Mouse (Mus musculus): Measurements from ENCODE around the gene Malsu1. TPM values are rescaled to one million over a fixed set of nuclear protein-coding genes. Genes with fewer than 3 reads are reported as not detected.

Gene Malsu1
- polyA plus RNA-seq, 1 experiment: 31.8 TPM

Other genes starting within 250 kb of the Malsu1 start
- gene Tmem176a, start 232.9 kb upstream of the Malsu1 start, polyA plus RNA-seq (2012; rRNA removed): 133 and 146 TPM in 2 replicates
- 391 and 400 TPM in 2 replicates for gene Tmem176b, start 232.3 kb upstream of the Malsu1 start, polyA plus RNA-seq (2012; rRNA removed)
- 0.08 and 0.18 TPM in 2 replicates for gene Aoc1, start 200.9 kb upstream of the Malsu1 start, polyA plus RNA-seq (2012; rRNA removed)
- not detected in 2 replicates for gene 1600015I10Rik, start 143.9 kb upstream of the Malsu1 start, polyA plus RNA-seq (2012; rRNA removed)
- not detected in 2 replicates for gene Doxl2, start 98.8 kb upstream of the Malsu1 start, polyA plus RNA-seq (2012; rRNA removed)
- not detected in 2 replicates for gene Svs1, start 86.9 kb upstream of the Malsu1 start, polyA plus RNA-seq (2012; rRNA removed)
- 66.4 and 92.8 TPM in 2 replicates for gene Gpnmb, start 37.2 kb upstream of the Malsu1 start, polyA plus RNA-seq (2012; rRNA removed)
- 1.7 and 2.2 TPM in 2 replicates for gene Igf2bp3, start 141.2 kb downstream of the Malsu1 start, polyA plus RNA-seq (2012; rRNA removed)
- 86.7 and 120 TPM in 2 replicates for gene Tra2a, start 190.2 kb downstream of the Malsu1 start, polyA plus RNA-seq (2012; rRNA removed)
- 8.2 and 10.4 TPM in 2 replicates for gene Ccdc126, start 245.5 kb downstream of the Malsu1 start, polyA plus RNA-seq (2012; rRNA removed)

Measured in urinary bladder, adult 2 months (tissue).